Mouse (Mus musculus): ENCODE results near the gene Wbp2nl. TPM values are rescaled to one million over a fixed set of nuclear protein-coding genes. Genes with fewer than 3 reads are reported as not detected.

Gene Wbp2nl
- polyA plus RNA-seq, 1 experiment from 2014 or later = 0.15 TPM

GRCm38 (mm10) chr15:82271201-82271600 lies 27.6 kb upstream of the Wbp2nl start:
- peak; percentile 21; the same call in 1 of the 2 replicates for ATAC-seq
- Histone ChIP-seq H3K9ac (replicated peaks; ENCODE audit: low read depth, low read length) (peak overlapping the region; percentile 37; the same call in 1 of the 2 replicates), H3K4me1 (replicated peaks; ENCODE audit: control insufficient read depth, insufficient read depth, low read length) (peaks cover 34% of the 10 kb centered on the region), H3K27ac (ENCODE audit: low read length) (no peak overlapping the region), H3K4me3 (replicated peaks; ENCODE audit: low read length) (no peak overlapping the region), H3K36me3 (ENCODE audit: control insufficient read depth, insufficient read depth) (no peaks in the 10 kb centered on the region), H3K9me3 (ENCODE audit: control insufficient read depth, low read length) (no peaks in the 10 kb centered on the region), H3K27me3 (replicated peaks; ENCODE audit: control insufficient read depth, insufficient read depth, low read length) (no peaks in the 10 kb centered on the region; the same call in 1 of the 2 replicates), H3K4me2 (ENCODE audit: low read length) (no peak overlapping the region)
- 1% methylated on average over 5 of the region's 5 CpGs for WGBS

GRCm38 (mm10) chr15:82272295-82272694 lies 26.5 kb upstream of the Wbp2nl start:
- Histone ChIP-seq H3K9ac (replicated peaks; ENCODE audit: low read depth, low read length) (no peak overlapping the region), H3K4me3 (replicated peaks; ENCODE audit: low read length) (no peak overlapping the region), H3K36me3 (ENCODE audit: control insufficient read depth, insufficient read depth) (no peaks in the 10 kb centered on the region), H3K4me1 (replicated peaks; ENCODE audit: control insufficient read depth, insufficient read depth, low read length) (peaks cover 45% of the 10 kb centered on the region), H3K4me2 (ENCODE audit: low read length) (no peak overlapping the region), H3K27ac (ENCODE audit: low read length) (no peak overlapping the region), H3K27me3 (replicated peaks; ENCODE audit: control insufficient read depth, insufficient read depth, low read length) (no peaks in the 10 kb centered on the region; the same call in 1 of the 2 replicates), H3K9me3 (ENCODE audit: control insufficient read depth, low read length) (no peaks in the 10 kb centered on the region)
- 93% methylated on average over 6 of the region's 6 CpGs for WGBS
- no peak for ATAC-seq

GRCm38 (mm10) chr15:82274593-82274926 lies 24.2 kb upstream of the Wbp2nl start, which contains the start of gene Sept3:
Gene Sept3, plus strand, starts transcription at chr15:82274893.
- no peaks in the 10 kb centered on the region for H3K9me3 ChIP-seq (ENCODE audit: control insufficient read depth, low read length)
- 31% methylated on average over 6 of the region's 6 CpGs for WGBS
- H3K36me3 ChIP-seq (ENCODE audit: control insufficient read depth, insufficient read depth) = peaks cover 5% of the 10 kb centered on the region
- H3K4me3 ChIP-seq (replicated peaks; ENCODE audit: low read length) = peak within 1 kb of the TSS; percentile 71
- peak within 1 kb of the TSS; percentile 95 for H3K4me2 ChIP-seq (ENCODE audit: low read length)
- ATAC-seq = no peak
- peak within 1 kb of the TSS; percentile 92 for H3K27ac ChIP-seq (ENCODE audit: low read length)
- H3K27me3 ChIP-seq (replicated peaks; ENCODE audit: control insufficient read depth, insufficient read depth, low read length) = no peaks in the 10 kb centered on the region; the same call in 1 of the 2 replicates
- peaks cover 43% of the 10 kb centered on the region for H3K4me1 ChIP-seq (replicated peaks; ENCODE audit: control insufficient read depth, insufficient read depth, low read length)
- peak within 1 kb of the TSS; percentile 80 for H3K9ac ChIP-seq (replicated peaks; ENCODE audit: low read depth, low read length)

- Histone ChIP-seq H3K4me2 (ENCODE audit: low read length) (peak overlapping the region; percentile 95), H3K36me3 (ENCODE audit: control insufficient read depth, insufficient read depth) (peaks cover 9% of the 10 kb centered on the region), H3K27me3 (replicated peaks; ENCODE audit: control insufficient read depth, insufficient read depth, low read length) (no peaks in the 10 kb centered on the region; the same call in 1 of the 2 replicates), H3K4me3 (replicated peaks; ENCODE audit: low read length) (peak overlapping the region; percentile 71), H3K27ac (ENCODE audit: low read length) (peak overlapping the region; percentile 92), H3K9me3 (ENCODE audit: control insufficient read depth, low read length) (no peaks in the 10 kb centered on the region), H3K9ac (replicated peaks; ENCODE audit: low read depth, low read length) (peak overlapping the region; percentile 80), H3K4me1 (replicated peaks; ENCODE audit: control insufficient read depth, insufficient read depth, low read length) (peaks cover 43% of the 10 kb centered on the region)
- under 1% methylated on average over 74 of the region's 86 CpGs for WGBS
- ATAC-seq = peak; percentile 69
These were observed 23.5 kb upstream of the Wbp2nl start for GRCm38 (mm10) chr15:82274927-82275901.

GRCm38 (mm10) chr15:82277591-82277990 lies 21.2 kb upstream of the Wbp2nl start:
- H3K9ac ChIP-seq (replicated peaks; ENCODE audit: low read depth, low read length) = peak overlapping the region; percentile 36
- peak overlapping the region; percentile 78 for H3K27ac ChIP-seq (ENCODE audit: low read length)
- H3K4me2 ChIP-seq (ENCODE audit: low read length) = peak overlapping the region; percentile 95
- ATAC-seq = no peak
- H3K4me1 ChIP-seq (replicated peaks; ENCODE audit: control insufficient read depth, insufficient read depth, low read length) = peaks cover 36% of the 10 kb centered on the region
- WGBS = 52% methylated on average over 5 of the region's 5 CpGs
- no peaks in the 10 kb centered on the region; the same call in 1 of the 2 replicates for H3K27me3 ChIP-seq (replicated peaks; ENCODE audit: control insufficient read depth, insufficient read depth, low read length)
- peaks cover 27% of the 10 kb centered on the region for H3K36me3 ChIP-seq (ENCODE audit: control insufficient read depth, insufficient read depth)
- peak overlapping the region; percentile 71 for H3K4me3 ChIP-seq (replicated peaks; ENCODE audit: low read length)
- no peaks in the 10 kb centered on the region for H3K9me3 ChIP-seq (ENCODE audit: control insufficient read depth, low read length)

- no peak overlapping the region for H3K4me2 ChIP-seq (ENCODE audit: low read length)
- WGBS = 53% methylated on average over 4 of the region's 4 CpGs
- no peaks in the 10 kb centered on the region for H3K27me3 ChIP-seq (replicated peaks; ENCODE audit: control insufficient read depth, insufficient read depth, low read length)
- H3K9ac ChIP-seq (replicated peaks; ENCODE audit: low read depth, low read length) = no peak overlapping the region
- ATAC-seq = no peak
- H3K4me1 ChIP-seq (replicated peaks; ENCODE audit: control insufficient read depth, insufficient read depth, low read length) = peaks cover 26% of the 10 kb centered on the region
- no peak overlapping the region for H3K27ac ChIP-seq (ENCODE audit: low read length)
- no peak overlapping the region for H3K4me3 ChIP-seq (replicated peaks; ENCODE audit: low read length)
- H3K9me3 ChIP-seq (ENCODE audit: control insufficient read depth, low read length) = no peaks in the 10 kb centered on the region
- peaks cover 45% of the 10 kb centered on the region for H3K36me3 ChIP-seq (ENCODE audit: control insufficient read depth, insufficient read depth)
These were observed 18.1 kb upstream of the Wbp2nl start for GRCm38 (mm10) chr15:82280638-82281037.

GRCm38 (mm10) chr15:82286157-82286556 lies 12.6 kb upstream of the Wbp2nl start:
- Histone ChIP-seq H3K4me1 (replicated peaks; ENCODE audit: control insufficient read depth, insufficient read depth, low read length) (no peaks in the 10 kb centered on the region), H3K9me3 (ENCODE audit: control insufficient read depth, low read length) (no peaks in the 10 kb centered on the region), H3K4me3 (replicated peaks; ENCODE audit: low read length) (no peak overlapping the region), H3K27me3 (replicated peaks; ENCODE audit: control insufficient read depth, insufficient read depth, low read length) (no peaks in the 10 kb centered on the region), H3K27ac (ENCODE audit: low read length) (no peak overlapping the region), H3K36me3 (ENCODE audit: control insufficient read depth, insufficient read depth) (peaks cover 64% of the 10 kb centered on the region), H3K9ac (replicated peaks; ENCODE audit: low read depth, low read length) (no peak overlapping the region), H3K4me2 (ENCODE audit: low read length) (no peak overlapping the region)
- WGBS = 76% methylated on average over 12 of the region's 12 CpGs
- ATAC-seq = no peak

GRCm38 (mm10) chr15:82290252-82290651 lies 8.5 kb upstream of the Wbp2nl start:
- Histone ChIP-seq H3K27ac (ENCODE audit: low read length) (no peak overlapping the region), H3K4me2 (ENCODE audit: low read length) (no peak overlapping the region), H3K9me3 (ENCODE audit: control insufficient read depth, low read length) (no peaks in the 10 kb centered on the region), H3K9ac (replicated peaks; ENCODE audit: low read depth, low read length) (no peak overlapping the region), H3K27me3 (replicated peaks; ENCODE audit: control insufficient read depth, insufficient read depth, low read length) (no peaks in the 10 kb centered on the region), H3K4me1 (replicated peaks; ENCODE audit: control insufficient read depth, insufficient read depth, low read length) (peaks cover 16% of the 10 kb centered on the region), H3K4me3 (replicated peaks; ENCODE audit: low read length) (no peak overlapping the region), H3K36me3 (ENCODE audit: control insufficient read depth, insufficient read depth) (peaks cover 48% of the 10 kb centered on the region)
- no peak for ATAC-seq
- 95% methylated on average over 7 of the region's 7 CpGs for WGBS

GRCm38 (mm10) chr15:82292851-82293250 lies 5.9 kb upstream of the Wbp2nl start:
- 20% methylated on average over 5 of the region's 5 CpGs for WGBS
- H3K4me2 ChIP-seq (ENCODE audit: low read length) = no peak overlapping the region
- peak; percentile 19 for ATAC-seq
- peaks cover 16% of the 10 kb centered on the region for H3K4me1 ChIP-seq (replicated peaks; ENCODE audit: control insufficient read depth, insufficient read depth, low read length)
- H3K36me3 ChIP-seq (ENCODE audit: control insufficient read depth, insufficient read depth) = peaks cover 35% of the 10 kb centered on the region
- no peaks in the 10 kb centered on the region for H3K27me3 ChIP-seq (replicated peaks; ENCODE audit: control insufficient read depth, insufficient read depth, low read length)
- H3K9ac ChIP-seq (replicated peaks; ENCODE audit: low read depth, low read length) = no peak overlapping the region
- no peak overlapping the region for H3K4me3 ChIP-seq (replicated peaks; ENCODE audit: low read length)
- H3K27ac ChIP-seq (ENCODE audit: low read length) = peak overlapping the region; percentile 8; the same call in 1 of the 2 replicates
- H3K9me3 ChIP-seq (ENCODE audit: control insufficient read depth, low read length) = no peaks in the 10 kb centered on the region
